Mouse (Mus musculus): ENCODE results near the gene Foxn4. TPM values are rescaled to one million over a fixed set of nuclear protein-coding genes. Genes with fewer than 3 reads are reported as not detected.

Gene Foxn4
- polyA plus RNA-seq, 1 experiment from 2014 or later: not detected

- H3K9ac ChIP-seq: no peak overlapping the region
- peaks cover 6% of the 10 kb centered on the region; the same call in 1 of the 2 replicates for H3K27me3 ChIP-seq (replicated peaks)
- no peak overlapping the region for H3K4me3 ChIP-seq (replicated peaks)
- no peak for ATAC-seq (ENCODE audit: insufficient read depth, low FRiP score, low read depth)
- H3K4me1 ChIP-seq: no peaks in the 10 kb centered on the region
- WGBS: 70% methylated on average over 3 of the region's 3 CpGs
- H3K27ac ChIP-seq: no peak overlapping the region
- no peak overlapping the region for H3K4me2 ChIP-seq
- H3K9me3 ChIP-seq: no peaks in the 10 kb centered on the region
- H3K36me3 ChIP-seq: no peaks in the 10 kb centered on the region
Observed at GRCm38 (mm10) chr5:114290004-114290403, 16.4 kb upstream of the Foxn4 start.

- H3K27me3 ChIP-seq (replicated peaks): peaks cover 6% of the 10 kb centered on the region; the same call in 1 of the 2 replicates
- no peak within 1 kb of the TSS for H3K27ac ChIP-seq
- WGBS: 38% methylated on average over 13 of the region's 13 CpGs
- H3K4me2 ChIP-seq: no peak within 1 kb of the TSS
- no peaks in the 10 kb centered on the region for H3K9me3 ChIP-seq
- no peak within 1 kb of the TSS for H3K4me3 ChIP-seq (replicated peaks)
- ATAC-seq (ENCODE audit: insufficient read depth, low FRiP score, low read depth): peak; percentile 43; the same call in 1 of the 2 replicates
- no peaks in the 10 kb centered on the region for H3K36me3 ChIP-seq
- H3K9ac ChIP-seq: no peak within 1 kb of the TSS
- H3K4me1 ChIP-seq: no peaks in the 10 kb centered on the region
Observed at GRCm38 (mm10) chr5:114288874-114289273, 15.3 kb upstream of the Foxn4 start, which contains the start of gene Myo1h. Myo1h (plus strand) TSS chr5:114289166.

- Histone ChIP-seq H3K4me3 (replicated peaks) (no peak overlapping the region), H3K4me2 (no peak overlapping the region), H3K36me3 (no peaks in the 10 kb centered on the region), H3K4me1 (no peaks in the 10 kb centered on the region), H3K27me3 (replicated peaks) (peaks cover 6% of the 10 kb centered on the region; the same call in 1 of the 2 replicates), H3K27ac (no peak overlapping the region), H3K9me3 (no peaks in the 10 kb centered on the region), H3K9ac (no peak overlapping the region)
- no peak for ATAC-seq (ENCODE audit: insufficient read depth, low FRiP score, low read depth)
- 84% methylated on average over 5 of the region's 5 CpGs for WGBS
Observed at GRCm38 (mm10) chr5:114288396-114288795, 14.8 kb upstream of the Foxn4 start.

GRCm38 (mm10) chr5:114286872-114287571 lies 13.4 kb upstream of the Foxn4 start:
- no peak overlapping the region for H3K27ac ChIP-seq
- H3K4me2 ChIP-seq: no peak overlapping the region
- H3K27me3 ChIP-seq (replicated peaks): peaks cover 6% of the 10 kb centered on the region; the same call in 1 of the 2 replicates
- H3K36me3 ChIP-seq: no peaks in the 10 kb centered on the region
- no peak overlapping the region for H3K4me3 ChIP-seq (replicated peaks)
- ATAC-seq (ENCODE audit: insufficient read depth, low FRiP score, low read depth): no peak
- WGBS: 65% methylated on average over 16 of the region's 16 CpGs
- H3K4me1 ChIP-seq: no peaks in the 10 kb centered on the region
- no peaks in the 10 kb centered on the region for H3K9me3 ChIP-seq
- H3K9ac ChIP-seq: no peak overlapping the region

GRCm38 (mm10) chr5:114286102-114286501 lies 12.5 kb upstream of the Foxn4 start:
- no peak for ATAC-seq (ENCODE audit: insufficient read depth, low FRiP score, low read depth)
- WGBS: 77% methylated on average over 4 of the region's 4 CpGs
- Histone ChIP-seq H3K4me2 (no peak overlapping the region), H3K27me3 (replicated peaks) (peaks cover 6% of the 10 kb centered on the region; the same call in 1 of the 2 replicates), H3K4me3 (replicated peaks) (no peak overlapping the region), H3K9me3 (no peaks in the 10 kb centered on the region), H3K27ac (no peak overlapping the region), H3K36me3 (no peaks in the 10 kb centered on the region), H3K9ac (no peak overlapping the region), H3K4me1 (no peaks in the 10 kb centered on the region)

GRCm38 (mm10) chr5:114285398-114285700 lies 11.7 kb upstream of the Foxn4 start:
- no peak overlapping the region for H3K27ac ChIP-seq
- WGBS: 82% methylated on average over 3 of the region's 3 CpGs
- no peaks in the 10 kb centered on the region for H3K36me3 ChIP-seq
- no peak overlapping the region for H3K4me3 ChIP-seq (replicated peaks)
- no peaks in the 10 kb centered on the region for H3K4me1 ChIP-seq
- no peak overlapping the region for H3K4me2 ChIP-seq
- H3K9me3 ChIP-seq: no peaks in the 10 kb centered on the region
- no peak for ATAC-seq (ENCODE audit: insufficient read depth, low FRiP score, low read depth)
- H3K27me3 ChIP-seq (replicated peaks): peaks cover 6% of the 10 kb centered on the region; the same call in 1 of the 2 replicates
- no peak overlapping the region for H3K9ac ChIP-seq

- no peaks in the 10 kb centered on the region for H3K36me3 ChIP-seq
- no peaks in the 10 kb centered on the region for H3K9me3 ChIP-seq
- 72% methylated on average over 13 of the region's 13 CpGs for WGBS
- H3K27ac ChIP-seq: no peak overlapping the region
- peaks cover 4% of the 10 kb centered on the region; the same call in 1 of the 2 replicates for H3K27me3 ChIP-seq (replicated peaks)
- H3K4me1 ChIP-seq: no peaks in the 10 kb centered on the region
- H3K4me2 ChIP-seq: no peak overlapping the region
- no peak overlapping the region for H3K4me3 ChIP-seq (replicated peaks)
- no peak for ATAC-seq (ENCODE audit: insufficient read depth, low FRiP score, low read depth)
- H3K9ac ChIP-seq: no peak overlapping the region
Observed at GRCm38 (mm10) chr5:114284604-114285397, 11.2 kb upstream of the Foxn4 start.

GRCm38 (mm10) chr5:114282346-114282745 lies 8.7 kb upstream of the Foxn4 start:
- H3K4me3 ChIP-seq (replicated peaks): no peak overlapping the region
- no peaks in the 10 kb centered on the region for H3K9me3 ChIP-seq
- H3K27me3 ChIP-seq (replicated peaks): 0 out of 2 replicates have a peak, but pooled peaks cover 3% of the 10 kb centered on the region
- no peak overlapping the region for H3K27ac ChIP-seq
- WGBS: 23% methylated on average over 6 of the region's 6 CpGs
- no peak overlapping the region for H3K4me2 ChIP-seq
- no peak for ATAC-seq (ENCODE audit: insufficient read depth, low FRiP score, low read depth)
- H3K36me3 ChIP-seq: no peaks in the 10 kb centered on the region
- H3K4me1 ChIP-seq: no peaks in the 10 kb centered on the region
- H3K9ac ChIP-seq: no peak overlapping the region

GRCm38 (mm10) chr5:114279382-114280143 lies 6.0 kb upstream of the Foxn4 start:
- Histone ChIP-seq H3K9ac (no peak overlapping the region), H3K36me3 (no peaks in the 10 kb centered on the region), H3K4me1 (no peaks in the 10 kb centered on the region), H3K9me3 (no peaks in the 10 kb centered on the region), H3K4me2 (no peak overlapping the region), H3K27me3 (replicated peaks) (peaks cover 25% of the 10 kb centered on the region), H3K4me3 (replicated peaks) (no peak overlapping the region), H3K27ac (no peak overlapping the region)
- ATAC-seq (ENCODE audit: insufficient read depth, low FRiP score, low read depth): no peak
- WGBS: 44% methylated on average over 12 of the region's 12 CpGs

- no peak for ATAC-seq (ENCODE audit: insufficient read depth, low FRiP score, low read depth)
- Histone ChIP-seq H3K36me3 (no peaks in the 10 kb centered on the region), H3K4me1 (peaks cover 15% of the 10 kb centered on the region), H3K4me2 (no peak overlapping the region), H3K9ac (no peak overlapping the region), H3K9me3 (no peaks in the 10 kb centered on the region), H3K27ac (no peak overlapping the region), H3K27me3 (replicated peaks) (peaks cover 57% of the 10 kb centered on the region), H3K4me3 (replicated peaks) (no peak overlapping the region)
- WGBS: 28% methylated on average over 16 of the region's 16 CpGs
Observed at GRCm38 (mm10) chr5:114275991-114276390, 2.4 kb upstream of the Foxn4 start.

GRCm38 (mm10) chr5:114275339-114275738 lies 1.7 kb upstream of the Foxn4 start:
- H3K36me3 ChIP-seq: no peaks in the 10 kb centered on the region
- no peak overlapping the region for H3K27ac ChIP-seq
- peaks cover 15% of the 10 kb centered on the region for H3K4me1 ChIP-seq
- no peak overlapping the region for H3K4me2 ChIP-seq
- no peak overlapping the region for H3K4me3 ChIP-seq (replicated peaks)
- H3K9ac ChIP-seq: no peak overlapping the region
- peaks cover 57% of the 10 kb centered on the region for H3K27me3 ChIP-seq (replicated peaks)
- ATAC-seq (ENCODE audit: insufficient read depth, low FRiP score, low read depth): no peak
- no peaks in the 10 kb centered on the region for H3K9me3 ChIP-seq
- WGBS: 24% methylated on average over 8 of the region's 8 CpGs

- H3K4me3 ChIP-seq (replicated peaks): no peak overlapping the region
- H3K27ac ChIP-seq: no peak overlapping the region
- 20% methylated on average over 12 of the region's 12 CpGs for WGBS
- no peak overlapping the region for H3K4me2 ChIP-seq
- H3K9ac ChIP-seq: no peak overlapping the region
- peaks cover 36% of the 10 kb centered on the region for H3K27me3 ChIP-seq (replicated peaks)
- ATAC-seq (ENCODE audit: insufficient read depth, low FRiP score, low read depth): no peak
- H3K9me3 ChIP-seq: no peaks in the 10 kb centered on the region
- H3K4me1 ChIP-seq: peaks cover 18% of the 10 kb centered on the region
- H3K36me3 ChIP-seq: no peaks in the 10 kb centered on the region
Observed at GRCm38 (mm10) chr5:114269984-114270383, 3.6 kb downstream of the Foxn4 start.

All from stomach, embryonic 15.5 days (tissue).